Mouse (Mus musculus): ENCODE results near the gene Rnf207. TPM values are rescaled to one million over a fixed set of nuclear protein-coding genes. Genes with fewer than 3 reads are reported as not detected.

Rnf207 gene
- total and polyA plus RNA-seq, 2 experiments from 2014 or later: 5.7 to 6.6 TPM

GRCm38 (mm10) chr4:152307542-152307941, 11.3 kb downstream of the Rnf207 start:
- H3K4me2 ChIP-seq (ENCODE audit: low read depth, low read length): no peak overlapping the region
- no peak overlapping the region for H3K27ac ChIP-seq
- peaks cover 13% of the 10 kb centered on the region; the same call in 1 of the 2 replicates for H3K36me3 ChIP-seq (ENCODE audit: insufficient read depth, low read length)
- DNase-seq (ENCODE audit: low spot score) (no peak), ATAC-seq (no peak)
- 80% methylated on average over 9 of the region's 9 CpGs for WGBS
- H3K4me3 ChIP-seq (ENCODE audit: low read length): no peak overlapping the region
- no peaks in the 10 kb centered on the region for H3K9me3 ChIP-seq (ENCODE audit: low read length)
- no peak overlapping the region for H3K9ac ChIP-seq (replicated peaks; ENCODE audit: low read length)
- H3K4me1 ChIP-seq (ENCODE audit: insufficient read depth, low read length): peaks cover under 1% of the 10 kb centered on the region; the same call in 1 of the 2 replicates
- peaks cover 8% of the 10 kb centered on the region for H3K27me3 ChIP-seq (ENCODE audit: insufficient read depth, low read length)
- no peak for TF ChIP-seq CTCF (IDR thresholded peaks at IDR 0.05; ENCODE audit: low read depth)

- DNase-seq (ENCODE audit: low spot score): no peak
- H3K27me3 ChIP-seq (ENCODE audit: insufficient read depth, low read length): peaks cover 2% of the 10 kb centered on the region; the same call in 1 of the 2 replicates
- no peak overlapping the region for H3K9ac ChIP-seq (replicated peaks; ENCODE audit: low read length)
- H3K4me2 ChIP-seq (ENCODE audit: low read depth, low read length): no peak overlapping the region
- peaks cover 13% of the 10 kb centered on the region; the same call in 1 of the 2 replicates for H3K36me3 ChIP-seq (ENCODE audit: insufficient read depth, low read length)
- no peaks in the 10 kb centered on the region for H3K9me3 ChIP-seq (ENCODE audit: low read length)
- no peak overlapping the region for H3K27ac ChIP-seq
- TF ChIP-seq CTCF (IDR thresholded peaks at IDR 0.05; ENCODE audit: low read depth): no peak
- H3K4me3 ChIP-seq (ENCODE audit: low read length): no peak overlapping the region
- WGBS: 46% methylated on average over 6 of the region's 6 CpGs
- H3K4me1 ChIP-seq (ENCODE audit: insufficient read depth, low read length): no peaks in the 10 kb centered on the region; the same call in 1 of the 2 replicates
- ATAC-seq: no peak
Observed at GRCm38 (mm10) chr4:152305991-152306390, 12.8 kb downstream of the Rnf207 start.

DNA sequence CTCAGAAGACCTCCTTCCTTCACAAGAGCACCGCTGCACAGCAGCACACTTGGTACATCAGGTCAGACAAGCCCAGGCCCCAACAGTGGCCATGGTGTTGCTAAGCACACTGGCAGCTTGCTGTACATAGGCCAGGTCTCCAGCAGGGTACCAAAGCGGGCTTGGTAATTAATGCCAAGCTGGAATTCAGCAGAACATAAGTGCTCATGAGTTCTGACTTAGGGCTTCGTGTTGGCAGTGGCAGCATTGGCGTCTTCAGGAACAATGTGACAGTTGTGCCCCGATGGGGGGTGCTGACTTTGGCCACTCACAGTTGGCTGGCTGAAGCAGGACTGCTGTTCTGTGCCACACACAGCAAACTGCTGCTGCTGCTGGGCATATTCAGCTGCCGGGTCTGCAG, 14.1 kb downstream of the Rnf207 start:
- DNase-seq (ENCODE audit: low spot score) (peak; percentile 82), ATAC-seq (peak; percentile 82)
- H3K36me3 ChIP-seq (ENCODE audit: insufficient read depth, low read length): peaks cover 26% of the 10 kb centered on the region; the same call in 1 of the 2 replicates
- no peaks in the 10 kb centered on the region for H3K9me3 ChIP-seq (ENCODE audit: low read length)
- TF ChIP-seq CTCF (IDR thresholded peaks at IDR 0.05; ENCODE audit: low read depth): peak; percentile 41
- no peaks in the 10 kb centered on the region for H3K27me3 ChIP-seq (ENCODE audit: insufficient read depth, low read length)
- no peaks in the 10 kb centered on the region; the same call in 1 of the 2 replicates for H3K4me1 ChIP-seq (ENCODE audit: insufficient read depth, low read length)
- 0 out of 2 replicates have a peak overlapping the region, but pooled peaks have one; percentile 2 for H3K27ac ChIP-seq
- WGBS: 45% methylated on average over 6 of the region's 6 CpGs
- H3K4me3 ChIP-seq (ENCODE audit: low read length): no peak overlapping the region
- H3K4me2 ChIP-seq (ENCODE audit: low read depth, low read length): no peak overlapping the region
- H3K9ac ChIP-seq (replicated peaks; ENCODE audit: low read length): no peak overlapping the region

- TF ChIP-seq CTCF (IDR thresholded peaks at IDR 0.05; ENCODE audit: low read depth): no peak
- H3K36me3 ChIP-seq (ENCODE audit: insufficient read depth, low read length): peaks cover 28% of the 10 kb centered on the region; the same call in 1 of the 2 replicates
- no peaks in the 10 kb centered on the region for H3K9me3 ChIP-seq (ENCODE audit: low read length)
- no peak overlapping the region for H3K4me3 ChIP-seq (ENCODE audit: low read length)
- H3K4me2 ChIP-seq (ENCODE audit: low read depth, low read length): no peak overlapping the region
- H3K27ac ChIP-seq: no peak overlapping the region
- WGBS: 92% methylated on average over 10 of the region's 10 CpGs
- no peak overlapping the region for H3K9ac ChIP-seq (replicated peaks; ENCODE audit: low read length)
- no peaks in the 10 kb centered on the region for H3K27me3 ChIP-seq (ENCODE audit: insufficient read depth, low read length)
- H3K4me1 ChIP-seq (ENCODE audit: insufficient read depth, low read length): peaks cover 4% of the 10 kb centered on the region
- ATAC-seq (no peak), DNase-seq (ENCODE audit: low spot score) (no peak)
Observed at GRCm38 (mm10) chr4:152303172-152303571, 15.6 kb downstream of the Rnf207 start.

- Histone ChIP-seq H3K27ac (no peak overlapping the region), H3K9me3 (ENCODE audit: low read length) (no peaks in the 10 kb centered on the region), H3K27me3 (ENCODE audit: insufficient read depth, low read length) (no peaks in the 10 kb centered on the region), H3K9ac (replicated peaks; ENCODE audit: low read length) (no peak overlapping the region), H3K36me3 (ENCODE audit: insufficient read depth, low read length) (peaks cover 28% of the 10 kb centered on the region; the same call in 1 of the 2 replicates), H3K4me3 (ENCODE audit: low read length) (no peak overlapping the region), H3K4me2 (ENCODE audit: low read depth, low read length) (no peak overlapping the region), H3K4me1 (ENCODE audit: insufficient read depth, low read length) (peaks cover 8% of the 10 kb centered on the region)
- no peak for ATAC-seq
- no peak for DNase-seq (ENCODE audit: low spot score)
- TF ChIP-seq CTCF (IDR thresholded peaks at IDR 0.05; ENCODE audit: low read depth): no peak
- WGBS: 60% methylated on average over 11 of the region's 11 CpGs
Observed at GRCm38 (mm10) chr4:152302012-152302411, 16.8 kb downstream of the Rnf207 start.

GRCm38 (mm10) chr4:152300375-152300774, 18.4 kb downstream of the Rnf207 start:
- WGBS: 71% methylated on average over 8 of the region's 8 CpGs
- H3K4me2 ChIP-seq (ENCODE audit: low read depth, low read length): no peak overlapping the region
- TF ChIP-seq CTCF (IDR thresholded peaks at IDR 0.05; ENCODE audit: low read depth): no peak
- H3K9me3 ChIP-seq (ENCODE audit: low read length): no peaks in the 10 kb centered on the region
- DNase-seq (ENCODE audit: low spot score): no peak
- H3K27me3 ChIP-seq (ENCODE audit: insufficient read depth, low read length): peaks cover under 1% of the 10 kb centered on the region; the same call in 1 of the 2 replicates
- H3K9ac ChIP-seq (replicated peaks; ENCODE audit: low read length): no peak overlapping the region
- peaks cover 8% of the 10 kb centered on the region for H3K4me1 ChIP-seq (ENCODE audit: insufficient read depth, low read length)
- H3K27ac ChIP-seq: no peak overlapping the region
- peaks cover 28% of the 10 kb centered on the region; the same call in 1 of the 2 replicates for H3K36me3 ChIP-seq (ENCODE audit: insufficient read depth, low read length)
- ATAC-seq: no peak
- H3K4me3 ChIP-seq (ENCODE audit: low read length): no peak overlapping the region

- no peak for TF ChIP-seq CTCF (IDR thresholded peaks at IDR 0.05; ENCODE audit: low read depth)
- H3K4me3 ChIP-seq (ENCODE audit: low read length): no peak overlapping the region
- DNase-seq (ENCODE audit: low spot score) (no peak), ATAC-seq (no peak)
- peaks cover 8% of the 10 kb centered on the region; the same call in 1 of the 2 replicates for H3K4me1 ChIP-seq (ENCODE audit: insufficient read depth, low read length)
- no peaks in the 10 kb centered on the region for H3K9me3 ChIP-seq (ENCODE audit: low read length)
- H3K27ac ChIP-seq: no peak overlapping the region
- H3K36me3 ChIP-seq (ENCODE audit: insufficient read depth, low read length): peaks cover 26% of the 10 kb centered on the region; the same call in 1 of the 2 replicates
- whole genome bisulfite sequencing: 82% methylated on average over 14 of the region's 14 CpGs
- no peak overlapping the region for H3K9ac ChIP-seq (replicated peaks; ENCODE audit: low read length)
- peak overlapping the region; percentile 88 for H3K4me2 ChIP-seq (ENCODE audit: low read depth, low read length)
- H3K27me3 ChIP-seq (ENCODE audit: insufficient read depth, low read length): peaks cover 4% of the 10 kb centered on the region; the same call in 1 of the 2 replicates
Observed at GRCm38 (mm10) chr4:152298836-152299235, 20.0 kb downstream of the Rnf207 start.

Measured in hindbrain, postnatal 0 days (tissue).